Mouse (Mus musculus): ENCODE data around the gene Serpinb1a.

The Serpinb1a gene

GRCm38 (mm10) chr13:32799131-32799530 lies 51.9 kb downstream of the Serpinb1a start:
- peak; percentile 19 for DNase-seq (ENCODE audit: low read depth, low spot score)

- no peak for DNase-seq (ENCODE audit: low read depth, low spot score)
Measured at GRCm38 (mm10) chr13:32797085-32797484, 53.9 kb downstream of the Serpinb1a start.

- no peak for DNase-seq (ENCODE audit: low read depth, low spot score)
Measured at GRCm38 (mm10) chr13:32795166-32795565, 55.8 kb downstream of the Serpinb1a start.

- DNase-seq (ENCODE audit: low read depth, low spot score), result no peak
Measured at GRCm38 (mm10) chr13:32794619-32795018, 56.4 kb downstream of the Serpinb1a start.
